Mouse (Mus musculus): ENCODE results near the gene Slc38a1. TPM values are rescaled to one million over a fixed set of nuclear protein-coding genes. Genes with fewer than 3 reads are reported as not detected.
A peak's percentile ranks its signal among the peaks of the same experiment; 100 is the strongest.

Gene Slc38a1
- total RNA-seq (2021), result 10 to 100 TPM in 1 of 2 experiments, 1 to 10 TPM in 1; 5.9 to 13.3 TPM
- long read RNA-seq, experiment 1, partial matches to known transcripts, result 1 of 1 reads
- long read RNA-seq, experiment 1, other reads (novel, unspliced or antisense), result 0 of 1 reads
- long read RNA-seq, experiment 2, partial matches to known transcripts, result 0 of 1 reads
- long read RNA-seq, experiment 2, other reads (novel, unspliced or antisense), result 1 of 1 reads

GRCm38 (mm10) chr15:96642436-96643405 lies at the start of gene Slc38a1:
Gene Slc38a1, minus strand, starts transcription at chr15:96642913.
- DNase-seq, result peak; percentile 33 to 60

GRCm38 (mm10) chr15:96692401-96692800 lies 49.7 kb upstream of the Slc38a1 start:
- no peak for DNase-seq

- DNase-seq, result no peak
These were observed 48.7 kb upstream of the Slc38a1 start for GRCm38 (mm10) chr15:96691381-96691780.

GRCm38 (mm10) chr15:96690829-96691228 lies 48.1 kb upstream of the Slc38a1 start:
- DNase-seq, result no peak

- DNase-seq, result no peak
These were observed 47.2 kb upstream of the Slc38a1 start for GRCm38 (mm10) chr15:96689919-96690318.

- no peak for DNase-seq
These were observed 46.1 kb upstream of the Slc38a1 start for GRCm38 (mm10) chr15:96688784-96689318.

DNA sequence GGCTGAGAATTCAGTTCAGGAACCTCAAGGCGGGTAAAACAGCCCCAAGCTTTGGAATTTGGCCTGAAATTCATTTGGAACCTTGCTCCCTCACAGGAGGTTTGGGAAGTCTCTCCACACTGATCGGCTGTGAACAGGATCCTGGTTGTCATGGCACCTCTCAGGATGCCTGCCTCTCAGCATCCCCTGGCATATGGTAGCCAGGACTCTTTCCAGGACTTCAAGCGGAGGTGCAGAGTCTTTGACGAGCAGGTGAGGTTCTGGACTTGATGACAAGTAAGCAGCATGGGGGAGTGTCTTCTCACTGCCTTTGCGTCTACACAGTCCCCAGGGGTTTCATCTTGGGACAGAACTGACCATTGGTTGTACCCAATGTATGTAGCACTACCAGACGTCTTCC lies 45.3 kb upstream of the Slc38a1 start:
- no peak for DNase-seq

- no peak for DNase-seq
These were observed 44.7 kb upstream of the Slc38a1 start for GRCm38 (mm10) chr15:96687366-96687765.

- DNase-seq, result no peak
These were observed 43.8 kb upstream of the Slc38a1 start for GRCm38 (mm10) chr15:96686201-96687159.

- no peak for DNase-seq
These were observed 42.6 kb upstream of the Slc38a1 start for GRCm38 (mm10) chr15:96685273-96685672.

DNA sequence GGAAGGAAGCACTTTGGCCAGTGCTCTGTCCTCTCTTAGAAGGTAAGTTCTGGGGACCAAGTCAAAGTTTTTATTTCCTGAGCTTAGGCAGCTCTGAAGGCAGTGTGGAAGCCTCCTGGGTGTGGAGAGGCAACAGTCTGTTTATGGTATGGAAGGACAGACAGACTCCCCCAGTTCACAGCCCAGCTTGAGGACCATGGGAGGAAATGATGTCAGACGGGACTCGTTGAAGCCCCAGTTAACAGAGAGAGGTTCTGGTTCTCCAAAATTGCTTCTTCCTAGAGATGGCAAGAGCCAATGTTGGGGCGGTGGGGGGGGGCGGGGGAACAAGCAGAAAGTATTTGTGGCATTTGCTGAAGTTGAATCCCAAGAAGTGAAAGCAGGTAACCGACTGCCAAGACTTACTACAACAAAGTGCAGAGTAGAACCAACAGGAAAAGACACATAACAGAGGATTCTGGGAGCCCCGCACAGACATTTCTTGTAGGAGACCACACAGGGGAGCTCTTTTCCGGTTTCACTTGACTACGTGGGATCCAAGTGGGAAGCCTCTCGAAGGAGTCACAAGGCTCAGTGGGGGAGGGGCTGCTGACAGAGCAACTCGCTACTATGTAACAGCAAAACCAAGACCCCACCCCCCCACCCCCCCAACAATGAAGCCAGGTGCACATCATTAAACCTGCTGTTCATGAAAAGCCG lies 41.6 kb upstream of the Slc38a1 start:
- peak; percentile 55 for DNase-seq

- DNase-seq, result no peak
These were observed 36.4 kb upstream of the Slc38a1 start for GRCm38 (mm10) chr15:96678871-96679773.

DNA sequence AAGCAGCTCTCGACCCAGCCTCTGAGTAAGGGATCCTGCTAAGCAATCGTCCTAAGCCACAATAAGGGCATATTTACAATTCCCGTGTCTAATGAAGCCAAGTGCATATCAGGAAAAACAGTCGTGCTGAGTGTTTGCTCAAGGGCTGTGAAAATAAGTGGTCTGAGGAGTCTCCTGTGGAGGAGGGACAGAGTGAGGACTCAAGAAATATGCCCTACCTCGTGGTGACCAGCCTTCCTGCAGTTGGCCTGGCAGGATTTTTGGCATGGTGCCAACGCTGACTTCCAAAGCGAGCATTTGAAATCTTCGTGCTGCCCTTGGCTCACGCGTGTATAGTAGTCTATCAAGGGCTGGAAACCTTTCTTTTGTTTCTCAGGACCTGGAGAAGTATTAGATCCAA lies 33.8 kb upstream of the Slc38a1 start:
- peak in 1 of 2 experiments; percentile 57 for DNase-seq

GRCm38 (mm10) chr15:96675744-96676143 lies 33.0 kb upstream of the Slc38a1 start:
- no peak for DNase-seq

GRCm38 (mm10) chr15:96675055-96675454 lies 32.3 kb upstream of the Slc38a1 start:
- DNase-seq, result no peak

GRCm38 (mm10) chr15:96674089-96674488 lies 31.4 kb upstream of the Slc38a1 start:
- DNase-seq, result no peak

GRCm38 (mm10) chr15:96669721-96670120 lies 27.0 kb upstream of the Slc38a1 start:
- no peak for DNase-seq

- peak; percentile 66 to 87 for DNase-seq
These were observed 23.9 kb upstream of the Slc38a1 start for GRCm38 (mm10) chr15:96666663-96667062.

DNA sequence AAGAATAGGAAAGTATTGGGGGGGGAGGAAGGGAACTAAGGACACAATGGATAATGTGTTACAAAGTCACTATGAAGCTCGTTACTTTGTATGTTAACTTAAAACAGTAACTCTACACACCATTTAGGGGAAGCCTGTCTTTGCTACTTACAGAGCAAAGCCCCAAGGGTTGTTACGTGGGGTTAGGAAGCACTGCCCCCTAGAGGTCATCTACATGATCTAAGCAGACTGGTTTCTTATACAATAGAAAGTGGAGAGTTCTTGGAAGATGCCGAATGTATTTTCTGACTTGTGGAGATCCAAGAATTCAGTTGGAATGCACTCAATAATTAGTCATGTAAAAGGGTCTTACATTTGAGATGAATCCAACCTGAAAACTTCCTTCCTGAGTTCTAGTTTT lies 23.2 kb upstream of the Slc38a1 start:
- DNase-seq, result peak; percentile 81 to 83

GRCm38 (mm10) chr15:96660590-96661141 lies 18.0 kb upstream of the Slc38a1 start:
- DNase-seq, result peak in 1 of 2 experiments; percentile 22

Measured in heart, adult 18-20 months (tissue).